Mouse (Mus musculus) limb, embryonic 11.5 days (tissue): Measurements from ENCODE around the gene Pik3r1. TPM values are rescaled to one million over a fixed set of nuclear protein-coding genes. Genes with fewer than 3 reads are reported as not detected.

Source experiments
- ATAC-seq: fragments of 200-750 bp; cut with Nextera tagmentation; 2 replicates; pipeline ENCODE4 v1.8.0; 2017; ENCODE audit warnings: low read depth; ENCODE audit not compliant: insufficient number of reproducible peaks, low FRiP score, low TSS enrichment
- DNase-seq: peaks from one replicate; pipeline ENCODE4 v3.0.0-alpha.2; 2015; ENCODE audit warnings: low spot score
- H3K27ac ChIP-seq: fragments of 300-500 bp; sonication (generic); replicated peaks from 2 replicates; pipeline ENCODE4 v1.5.1; 2014; ENCODE audit warnings: low read depth, mild to moderate bottlenecking, low read length
- H3K27me3 ChIP-seq: fragments of 300-500 bp; sonication (generic); 2 replicates; pipeline ENCODE4 v1.6.1; 2014; ENCODE audit warnings: mild to moderate bottlenecking, low read length, mixed read lengths; ENCODE audit not compliant: control insufficient read depth, insufficient read depth
- H3K36me3 ChIP-seq: fragments of 300-500 bp; sonication (generic); 2 replicates; pipeline ENCODE4 v1.6.1; 2014; ENCODE audit warnings: mild to moderate bottlenecking, low read length, moderate library complexity, mixed read lengths; ENCODE audit not compliant: control insufficient read depth, insufficient read depth
- H3K4me1 ChIP-seq: fragments of 300-500 bp; sonication (generic); 2 replicates; pipeline ENCODE4 v1.6.1; 2014; ENCODE audit warnings: low read length, mixed read lengths; ENCODE audit not compliant: control insufficient read depth, insufficient read depth
- H3K4me2 ChIP-seq: fragments of 300-500 bp; sonication (generic); 2 replicates; pipeline ENCODE4 v1.6.1; 2014; ENCODE audit warnings: low read depth, mild to moderate bottlenecking, moderate library complexity; ENCODE audit not compliant: severe bottlenecking
- H3K4me3 ChIP-seq: fragments of 300-500 bp; sonication (generic); 2 replicates; pipeline ENCODE4 v1.5.1; 2014; ENCODE audit warnings: low read depth, low read length
- H3K9ac ChIP-seq: fragments of 300-500 bp; sonication (generic); 2 replicates; pipeline ENCODE4 v1.6.1; 2014; ENCODE audit warnings: mild to moderate bottlenecking, low read length
- H3K9me3 ChIP-seq: fragments of 300-500 bp; sonication (generic); 2 replicates; pipeline ENCODE4 v1.6.1; 2016; ENCODE audit warnings: low read length; ENCODE audit not compliant: control insufficient read depth
- WGBS: fragments of 180-500 bp; shearing (Covaris S2); extraction: QIAGEN DNeasy Blood & Tissue Kit; methylation state at CpG from one replicate; pipeline ENCODE4 v1.1.7; 2014; 5-methylcytosine and 5-hydroxymethylcytosine counted together
- polyA plus RNA-seq: library from polyadenylated mRNA; unstranded; fragments of >200 nt; fragmentation: Nextera tagmentation; extraction: Ambion mirVana; gene quantifications from 2 replicates; pipeline ENCODE4 v1.2.1, GENCODE M21; 2014

Pik3r1 gene
- polyA plus RNA-seq, 1 experiment from 2014 or later, result 14.6 TPM

GRCm38 (mm10) chr13:101801372-101802186, 33.6 kb upstream of the Pik3r1 start:
- Histone ChIP-seq H3K9me3 (no peaks in the 10 kb centered on the region), H3K4me2 (peak overlapping the region; percentile 72), H3K4me3 (peak overlapping the region; percentile 38), H3K9ac (peak overlapping the region; percentile 81), H3K27me3 (0 out of 2 replicates have a peak, but pooled peaks cover 7% of the 10 kb centered on the region), H3K36me3 (no peaks in the 10 kb centered on the region), H3K4me1 (no peaks in the 10 kb centered on the region), H3K27ac (no peak overlapping the region)
- DNase-seq, result peak; percentile 79
- ATAC-seq, result peak; percentile 77; the same call in 1 of the 2 replicates
- WGBS, result 3% methylated on average over 41 of the region's 41 CpGs

GRCm38 (mm10) chr13:101800833-101801371, 32.9 kb upstream of the Pik3r1 start:
- Histone ChIP-seq H3K27ac (no peak overlapping the region), H3K4me3 (peak overlapping the region; percentile 38), H3K9me3 (no peaks in the 10 kb centered on the region), H3K4me2 (peak overlapping the region; percentile 72), H3K4me1 (no peaks in the 10 kb centered on the region), H3K9ac (peak overlapping the region; percentile 81), H3K27me3 (0 out of 2 replicates have a peak, but pooled peaks cover 7% of the 10 kb centered on the region), H3K36me3 (no peaks in the 10 kb centered on the region)
- DNase-seq (peak; percentile 29), ATAC-seq (no peak)
- WGBS, result 31% methylated on average over 10 of the region's 10 CpGs

GRCm38 (mm10) chr13:101800021-101800596, 32.1 kb upstream of the Pik3r1 start:
- WGBS, result 85% methylated on average over 13 of the region's 13 CpGs
- no peaks in the 10 kb centered on the region for H3K36me3 ChIP-seq
- ATAC-seq, result no peak
- no peaks in the 10 kb centered on the region for H3K4me1 ChIP-seq
- no peak overlapping the region for H3K4me2 ChIP-seq
- H3K9ac ChIP-seq, result no peak overlapping the region
- no peak for DNase-seq
- no peak overlapping the region for H3K27ac ChIP-seq
- H3K9me3 ChIP-seq, result no peaks in the 10 kb centered on the region
- H3K4me3 ChIP-seq, result no peak overlapping the region
- H3K27me3 ChIP-seq, result 0 out of 2 replicates have a peak, but pooled peaks cover 7% of the 10 kb centered on the region

GRCm38 (mm10) chr13:101799318-101799717, 31.3 kb upstream of the Pik3r1 start:
- no peak for DNase-seq
- Histone ChIP-seq H3K9me3 (no peaks in the 10 kb centered on the region), H3K4me3 (no peak overlapping the region), H3K27me3 (0 out of 2 replicates have a peak, but pooled peaks cover 7% of the 10 kb centered on the region), H3K9ac (no peak overlapping the region), H3K4me1 (no peaks in the 10 kb centered on the region), H3K36me3 (no peaks in the 10 kb centered on the region), H3K27ac (no peak overlapping the region), H3K4me2 (no peak overlapping the region)
- WGBS, result 93% methylated on average over 2 of the region's 2 CpGs
- no peak for ATAC-seq

- no peak for ATAC-seq
- Histone ChIP-seq H3K36me3 (no peaks in the 10 kb centered on the region), H3K27ac (no peak overlapping the region), H3K9ac (no peak overlapping the region), H3K9me3 (no peaks in the 10 kb centered on the region), H3K4me3 (no peak overlapping the region), H3K4me2 (no peak overlapping the region), H3K27me3 (0 out of 2 replicates have a peak, but pooled peaks cover 7% of the 10 kb centered on the region), H3K4me1 (no peaks in the 10 kb centered on the region)
- DNase-seq, result no peak
- WGBS, result 87% methylated on average over 4 of the region's 4 CpGs
Observed at GRCm38 (mm10) chr13:101798522-101798921, 30.5 kb upstream of the Pik3r1 start.

- Histone ChIP-seq H3K27ac (no peak overlapping the region), H3K9ac (no peak overlapping the region), H3K4me2 (no peak overlapping the region), H3K27me3 (0 out of 2 replicates have a peak, but pooled peaks cover 7% of the 10 kb centered on the region), H3K4me3 (no peak overlapping the region), H3K4me1 (no peaks in the 10 kb centered on the region), H3K9me3 (no peaks in the 10 kb centered on the region), H3K36me3 (no peaks in the 10 kb centered on the region)
- no peak for ATAC-seq
- WGBS, result 70% methylated on average over 6 of the region's 6 CpGs
- DNase-seq, result no peak
Observed at GRCm38 (mm10) chr13:101796983-101797382, 29.0 kb upstream of the Pik3r1 start.

- DNase-seq, result no peak
- Histone ChIP-seq H3K27ac (no peak overlapping the region), H3K9ac (no peak overlapping the region), H3K27me3 (no peaks in the 10 kb centered on the region), H3K4me2 (no peak overlapping the region), H3K4me1 (no peaks in the 10 kb centered on the region), H3K9me3 (no peaks in the 10 kb centered on the region), H3K36me3 (no peaks in the 10 kb centered on the region), H3K4me3 (no peak overlapping the region)
- 73% methylated on average over 4 of the region's 4 CpGs for WGBS
- no peak for ATAC-seq
Observed at GRCm38 (mm10) chr13:101785705-101786104, 17.7 kb upstream of the Pik3r1 start.

- WGBS, result 94% methylated on average over 13 of the region's 13 CpGs
Observed at GRCm38 (mm10) chr13:101784651-101785289, 16.8 kb upstream of the Pik3r1 start.

More at GRCm38 (mm10) chr13:101784651-101785289, 16.8 kb upstream of the Pik3r1 start:
- no peaks in the 10 kb centered on the region for H3K36me3 ChIP-seq
- no peaks in the 10 kb centered on the region for H3K9me3 ChIP-seq
- H3K4me2 ChIP-seq, result no peak overlapping the region
- no peak overlapping the region for H3K27ac ChIP-seq
- H3K4me1 ChIP-seq, result no peaks in the 10 kb centered on the region
- H3K9ac ChIP-seq, result no peak overlapping the region
- no peaks in the 10 kb centered on the region for H3K27me3 ChIP-seq
- DNase-seq (no peak), ATAC-seq (no peak)
- H3K4me3 ChIP-seq, result no peak overlapping the region
